Mouse (Mus musculus) CH12.LX (cell line): ENCODE measurements around the gene Sbf2.

Experiments
- CTCF ChIP-seq, 2 experiments: IDR thresholded peaks in 1 of 2; conservative IDR thresholded peaks in 1 of 2; 2 replicates each; pipeline ENCODE4 v1.5.1; 2011 to 2012; ENCODE audit warnings: low read depth in 2 of 2, low read length in 2 of 2, improper control_type of control experiment in 1 of 2, inconsistent platforms in 1 of 2, mild to moderate bottlenecking in 1 of 2, moderate library complexity in 1 of 2
- E2F4 ChIP-seq: IDR thresholded peaks from 2 replicates; pipeline ENCODE4 v1.6.1; 2011; ENCODE audit warnings: low read depth, low read length, improper control_type of control experiment; ENCODE audit not compliant: insufficient replicate concordance
- EP300 ChIP-seq: IDR thresholded peaks from 2 replicates; pipeline ENCODE4 v1.6.1; 2011; ENCODE audit warnings: low read length, improper control_type of control experiment
- MXI1 ChIP-seq: IDR thresholded peaks from 2 replicates; pipeline ENCODE4 v1.6.1; 2011; ENCODE audit warnings: mild to moderate bottlenecking, low read depth, low read length, improper control_type of control experiment
- MYC ChIP-seq: IDR thresholded peaks from 2 replicates; pipeline ENCODE4 v1.6.1; 2011; ENCODE audit warnings: low read depth, mild to moderate bottlenecking, improper control_type of control experiment, low read length
- NELFE ChIP-seq: IDR thresholded peaks from 2 replicates; pipeline ENCODE4 v1.6.1; 2011; ENCODE audit warnings: low read depth, low read length, improper control_type of control experiment
- PAX5 ChIP-seq: IDR thresholded peaks from 2 replicates; pipeline ENCODE4 v1.6.1; 2012; ENCODE audit warnings: low read length, inconsistent platforms, mixed read lengths
- RAD21 ChIP-seq: IDR thresholded peaks from 2 replicates; pipeline ENCODE4 v1.6.1; 2011; ENCODE audit warnings: low read depth, mild to moderate bottlenecking, low read length, improper control_type of control experiment, moderate library complexity
- TBP ChIP-seq: conservative IDR thresholded peaks from 2 replicates; pipeline ENCODE4 v1.6.1; 2011; ENCODE audit warnings: low read depth, low read length, improper control_type of control experiment

GRCm38 (mm10) chr7:110281435-110282256, 333.1 kb downstream of the Sbf2 start:
- TF ChIP-seq TBP (no peak), CTCF (conservative IDR thresholded peaks at IDR 0.05 in 1 of 2, IDR thresholded peaks at IDR 0.05 in 1 of 2; ENCODE audit: low read depth in 2 of 2, low read length in 2 of 2) (no peak), MYC (no peak), NELFE (no peak), E2F4 (no peak), EP300 (peak; percentile 41; the same call in 1 of the 2 replicates), MXI1 (0 out of 2 replicates have a peak, but pooled peaks have one; percentile 39), RAD21 (no peak), PAX5 (no peak)
